Mouse (Mus musculus) MEL (cell line): ENCODE data around the gene Ergic2. TPM values are rescaled to one million over a fixed set of nuclear protein-coding genes. Genes with fewer than 3 reads are reported as not detected.

Source experiments
- DNase-seq: peaks from one replicate; pipeline ENCODE4 v3.0.0; 2011; ENCODE audit warnings: low read depth, low spot score
- H3K27ac ChIP-seq: 2 replicates; pipeline ENCODE4 v1.5.1; 2012; ENCODE audit warnings: low read depth, mild to moderate bottlenecking, control low read depth, low read length, moderate library complexity; ENCODE audit not compliant: control insufficient read depth
- H3K27me3 ChIP-seq, 2 experiments: fragments of 150-350 bp in 1 of 2; sonication (generic) in 1 of 2; 2 replicates each; pipeline ENCODE4 v1.6.1; 2012; ENCODE audit warnings: low read length in 2 of 2, mild to moderate bottlenecking in 2 of 2, improper control_type of control experiment in 1 of 2, moderate library complexity in 1 of 2; ENCODE audit not compliant: insufficient read depth in 2 of 2, control insufficient read depth in 1 of 2
- H3K36me3 ChIP-seq, 2 experiments: 2 replicates each; pipeline ENCODE4 v1.6.1; 2012 to 2014; ENCODE audit warnings: low read length in 2 of 2, improper control_type of control experiment in 1 of 2, inconsistent platforms in 1 of 2, mild to moderate bottlenecking in 1 of 2; ENCODE audit not compliant: insufficient read depth in 2 of 2, control insufficient read depth in 1 of 2
- H3K4me1 ChIP-seq, 2 experiments: fragments of 150-350 bp in 1 of 2; sonication (generic) in 1 of 2; 2 replicates each; pipeline ENCODE4 v1.6.1; 2012; ENCODE audit warnings: low read length in 2 of 2, improper control_type of control experiment in 1 of 2, mild to moderate bottlenecking in 1 of 2; ENCODE audit not compliant: insufficient read depth in 2 of 2, control insufficient read depth in 1 of 2
- H3K4me3 ChIP-seq, 2 experiments: fragments of 150-350 bp in 1 of 2; sonication (generic) in 1 of 2; 2 replicates each; pipeline ENCODE4 v1.5.1; 2012; ENCODE audit warnings: low read depth in 2 of 2, low read length in 2 of 2, mild to moderate bottlenecking in 2 of 2, moderate library complexity in 2 of 2, control low read depth in 1 of 2, improper control_type of control experiment in 1 of 2; ENCODE audit not compliant: control insufficient read depth in 1 of 2, insufficient read depth in 1 of 2
- H3K79me2 ChIP-seq: 2 replicates; pipeline ENCODE4 v1.6.1; 2012; ENCODE audit warnings: mild to moderate bottlenecking, low read length, moderate library complexity; ENCODE audit not compliant: control insufficient read depth, poor library complexity, insufficient read depth
- H3K9ac ChIP-seq: 2 replicates; pipeline ENCODE4 v1.6.1; 2012; ENCODE audit warnings: low read depth, mild to moderate bottlenecking, control low read depth, low read length, moderate library complexity; ENCODE audit not compliant: control insufficient read depth, poor library complexity, severe bottlenecking
- H3K9me3 ChIP-seq: fragments of 150-350 bp; sonication (generic); replicated peaks from 2 replicates; pipeline ENCODE4 v1.6.1; 2012; ENCODE audit warnings: mild to moderate bottlenecking, low read length, improper control_type of control experiment, moderate library complexity; ENCODE audit not compliant: insufficient read depth
- ETS1 ChIP-seq: IDR thresholded peaks from 2 replicates; pipeline ENCODE4 v1.6.1; 2012; ENCODE audit warnings: low read depth, mild to moderate bottlenecking, inconsistent platforms, low read length, improper control_type of control experiment, moderate library complexity
- GATA1 ChIP-seq: IDR thresholded peaks from 2 replicates; pipeline ENCODE4 v1.6.1; 2011; ENCODE audit warnings: low read depth, low read length, improper control_type of control experiment
- HCFC1 ChIP-seq: IDR thresholded peaks from 2 replicates; pipeline ENCODE4 v1.6.1; 2012; ENCODE audit warnings: low read depth, mild to moderate bottlenecking, inconsistent platforms, low read length, improper control_type of control experiment, moderate library complexity
- MAZ ChIP-seq: IDR thresholded peaks from 2 replicates; pipeline ENCODE4 v1.6.1; 2012; ENCODE audit warnings: low read depth, mild to moderate bottlenecking, inconsistent platforms, low read length, improper control_type of control experiment
- MXI1 ChIP-seq: IDR thresholded peaks from 2 replicates; pipeline ENCODE4 v1.6.1; 2011; ENCODE audit warnings: mild to moderate bottlenecking, low read depth, low read length, improper control_type of control experiment
- MYB ChIP-seq: IDR thresholded peaks from 2 replicates; pipeline ENCODE4 v1.6.1; 2011; ENCODE audit warnings: mild to moderate bottlenecking, low read depth, low read length, improper control_type of control experiment
- POLR2AphosphoS2 ChIP-seq: IDR thresholded peaks from 2 replicates; pipeline ENCODE4 v1.6.1; 2011; ENCODE audit warnings: low read length, improper control_type of control experiment
- RCOR1 ChIP-seq: IDR thresholded peaks from 2 replicates; pipeline ENCODE4 v1.6.1; 2012; ENCODE audit warnings: low read depth, mild to moderate bottlenecking, inconsistent platforms, low read length, improper control_type of control experiment
- SIN3A ChIP-seq: IDR thresholded peaks from 2 replicates; pipeline ENCODE4 v1.6.1; 2012; ENCODE audit warnings: low read length, improper control_type of control experiment, inconsistent platforms
- SMC3 ChIP-seq: IDR thresholded peaks from 2 replicates; pipeline ENCODE4 v1.6.1; 2011; ENCODE audit warnings: low read depth, low read length, improper control_type of control experiment
- TAL1 ChIP-seq: IDR thresholded peaks from 2 replicates; pipeline ENCODE4 v1.6.1; 2012; ENCODE audit warnings: mild to moderate bottlenecking, inconsistent platforms, low read length, moderate library complexity, mixed read lengths
- TBP ChIP-seq: IDR thresholded peaks from 2 replicates; pipeline ENCODE4 v1.8.0; 2011; ENCODE audit warnings: low read depth, low read length, improper control_type of control experiment
- TCF12 ChIP-seq: IDR thresholded peaks from 2 replicates; pipeline ENCODE4 v1.6.1; 2014; ENCODE audit warnings: low read depth, mild to moderate bottlenecking, inconsistent platforms, low read length, improper control_type of control experiment, moderate library complexity
- UBTF ChIP-seq: IDR thresholded peaks from 2 replicates; pipeline ENCODE4 v1.6.1; 2012; ENCODE audit warnings: low read depth, mild to moderate bottlenecking, inconsistent platforms, low read length, improper control_type of control experiment, moderate library complexity, borderline replicate concordance; ENCODE audit not compliant: insufficient read depth
- USF2 ChIP-seq, 2 experiments: IDR thresholded peaks; 2 replicates each; pipeline ENCODE4 v1.6.1; 2011 to 2012; ENCODE audit warnings: improper control_type of control experiment in 2 of 2, low read length in 2 of 2, borderline replicate concordance in 1 of 2, inconsistent platforms in 1 of 2, low read depth in 1 of 2, mild to moderate bottlenecking in 1 of 2; ENCODE audit not compliant: insufficient read depth in 1 of 2
- ZNF384 ChIP-seq: IDR thresholded peaks from 2 replicates; pipeline ENCODE4 v1.6.1; 2012; ENCODE audit warnings: low read depth, mild to moderate bottlenecking, inconsistent platforms, low read length, improper control_type of control experiment
- polyA plus RNA-seq, 2 experiments: library from polyadenylated mRNA; stranded (reverse) in 1 of 2; unstranded in 1 of 2; fragments of >175 nt in 1 of 2; fragments of >200 nt in 1 of 2; gene quantifications; 2 replicates each; pipeline versions ENCODE4 v1.2.1 to v1.2.4; 2012; ENCODE audit warnings: low replicate concordance in 2 of 2, low read depth in 1 of 2; ENCODE audit not compliant: insufficient read length in 2 of 2, insufficient read depth in 1 of 2, missing spikeins in 1 of 2
- total RNA-seq: library from RNA; depleted of rRNA; stranded (reverse); fragments of 300-350 nt; gene quantifications from 2 replicates; pipeline ENCODE4 v1.2.3, GENCODE M21; 2012

Gene Ergic2
- total and polyA plus RNA-seq, 3 experiments = 41.8 to 84.9 TPM; not detected in 1

GRCm38 (mm10) chr6:148211391-148211876 lies 740 bp downstream of the Ergic2 start:
- Histone ChIP-seq H3K79me2 (peaks cover 46% of the 10 kb centered on the region), H3K9ac (peak overlapping the region; percentile 89), H3K4me1 (peaks cover 0 to 2% of the 10 kb centered on the region in 2 experiments; a peak in 1 of 4 replicates), H3K36me3 (peaks cover 2 to 19% of the 10 kb centered on the region in 2 experiments; a peak in 3 of 4 replicates), H3K9me3 (no peaks in the 10 kb centered on the region), H3K27me3 (no peaks in the 10 kb centered on the region), H3K27ac (peak overlapping the region; percentile 51), H3K4me3 (peak overlapping the region; percentile 86 to 88)
- no peak for TF ChIP-seq SMC3
- peak; percentile 58; the same call in 1 of the 2 replicates for TF ChIP-seq SIN3A
- peak; percentile 42; the same call in 1 of the 2 replicates for TF ChIP-seq ETS1
- no peak for TF ChIP-seq POLR2AphosphoS2
- no peak for TF ChIP-seq MXI1
- no peak for TF ChIP-seq TCF12
- DNase-seq = peak; percentile 57

GRCm38 (mm10) chr6:148207522-148207921 lies 4.7 kb downstream of the Ergic2 start:
- TF ChIP-seq TAL1 (no peak), POLR2AphosphoS2 (no peak), TBP (no peak), ZNF384 (no peak), MYB (no peak), USF2 (IDR thresholded peaks at IDR 0.05; ENCODE audit: borderline replicate concordance in 1 of 2, insufficient read depth in 1 of 2, low read depth in 1 of 2, low read length in 2 of 2) (no peak), UBTF (no peak), GATA1 (no peak), MAZ (no peak), HCFC1 (no peak), RCOR1 (no peak)
- H3K36me3 ChIP-seq = peaks cover 10 to 16% of the 10 kb centered on the region in 2 experiments
- peaks cover 47% of the 10 kb centered on the region for H3K79me2 ChIP-seq
- no peaks in the 10 kb centered on the region for H3K27me3 ChIP-seq
- H3K4me3 ChIP-seq = no peak overlapping the region
- H3K9me3 ChIP-seq = no peaks in the 10 kb centered on the region
- H3K4me1 ChIP-seq = 0 out of 4 replicates have a peak, but pooled peaks cover 0 to 2% of the 10 kb centered on the region in 2 experiments
- no peak overlapping the region for H3K27ac ChIP-seq
- H3K9ac ChIP-seq = no peak overlapping the region
- no peak for DNase-seq
